Mouse (Mus musculus) CH12.LX (cell line): ENCODE data around the gene Vmn2r12.
"Not testable (repeated sequence)": the region's sequence is repeated elsewhere in the genome, so short reads cannot be mapped to it uniquely, and the experiment has no call there.

Experiments
- CTCF ChIP-seq, 2 experiments: IDR thresholded peaks in 1 of 2; conservative IDR thresholded peaks in 1 of 2; 2 replicates each; pipeline ENCODE4 v1.5.1; 2011 to 2012; ENCODE audit warnings: low read depth in 2 of 2, low read length in 2 of 2, improper control_type of control experiment in 1 of 2, inconsistent platforms in 1 of 2, mild to moderate bottlenecking in 1 of 2, moderate library complexity in 1 of 2
- EP300 ChIP-seq: IDR thresholded peaks from 2 replicates; pipeline ENCODE4 v1.6.1; 2011; ENCODE audit warnings: low read length, improper control_type of control experiment
- HCFC1 ChIP-seq: IDR thresholded peaks from 2 replicates; pipeline ENCODE4 v1.6.1; 2012; ENCODE audit warnings: low read depth, mild to moderate bottlenecking, inconsistent platforms, low read length, improper control_type of control experiment
- KAT2A ChIP-seq: IDR thresholded peaks from 2 replicates; pipeline ENCODE4 v1.6.1; 2012; ENCODE audit warnings: low read length, improper control_type of control experiment, inconsistent platforms; ENCODE audit not compliant: insufficient replicate concordance
- MXI1 ChIP-seq: IDR thresholded peaks from 2 replicates; pipeline ENCODE4 v1.6.1; 2011; ENCODE audit warnings: mild to moderate bottlenecking, low read depth, low read length, improper control_type of control experiment
- MYC ChIP-seq: IDR thresholded peaks from 2 replicates; pipeline ENCODE4 v1.6.1; 2011; ENCODE audit warnings: low read depth, mild to moderate bottlenecking, improper control_type of control experiment, low read length
- NELFE ChIP-seq: IDR thresholded peaks from 2 replicates; pipeline ENCODE4 v1.6.1; 2011; ENCODE audit warnings: low read depth, low read length, improper control_type of control experiment
- PAX5 ChIP-seq: IDR thresholded peaks from 2 replicates; pipeline ENCODE4 v1.6.1; 2012; ENCODE audit warnings: low read length, inconsistent platforms, mixed read lengths
- POLR2A ChIP-seq: IDR thresholded peaks from 2 replicates; pipeline ENCODE4 v1.6.1; 2011; ENCODE audit warnings: low read depth, mild to moderate bottlenecking, improper control_type of control experiment, low read length
- POLR2AphosphoS2 ChIP-seq: IDR thresholded peaks from 2 replicates; pipeline ENCODE4 v1.6.1; 2011; ENCODE audit warnings: low read depth, low read length, improper control_type of control experiment
- RCOR1 ChIP-seq: conservative IDR thresholded peaks from 2 replicates; pipeline ENCODE4 v1.6.1; 2012; ENCODE audit warnings: low read depth, mild to moderate bottlenecking, inconsistent platforms, low read length, improper control_type of control experiment
- TBP ChIP-seq: conservative IDR thresholded peaks from 2 replicates; pipeline ENCODE4 v1.6.1; 2011; ENCODE audit warnings: low read depth, low read length, improper control_type of control experiment
- USF1 ChIP-seq: IDR thresholded peaks from 2 replicates; pipeline ENCODE4 v1.6.1; 2014; ENCODE audit warnings: low read depth, mild to moderate bottlenecking, inconsistent platforms, low read length, improper control_type of control experiment
- ZNF384 ChIP-seq: IDR thresholded peaks from 2 replicates; pipeline ENCODE4 v1.6.1; 2012; ENCODE audit warnings: low read depth, low read length, improper control_type of control experiment, inconsistent platforms

GRCm38 (mm10) chr5:109097850-109098249, at the start of gene Vmn2r12:
- TF ChIP-seq MYC; CTCF (conservative IDR thresholded peaks at IDR 0.05 in 1 of 2, IDR thresholded peaks at IDR 0.05 in 1 of 2; ENCODE audit: low read depth in 2 of 2, low read length in 2 of 2); PAX5; ZNF384; POLR2A; USF1; RCOR1; EP300; TBP; HCFC1; POLR2AphosphoS2; MXI1; NELFE; KAT2A: not testable (repeated sequence)
